Mouse (Mus musculus) stomach, postnatal 0 days (tissue): ENCODE measurements around the gene Rasl11a. TPM values are rescaled to one million over a fixed set of nuclear protein-coding genes. Genes with fewer than 3 reads are reported as not detected.
A peak's percentile ranks its signal among the peaks of the same experiment; 100 is the strongest.

Experiments used
- ATAC-seq: fragments of 200-750 bp; cut with Nextera tagmentation; 2 replicates; pipeline ENCODE4 v1.8.0; 2017; ENCODE audit not compliant: low FRiP score, low TSS enrichment
- DNase-seq: peaks from one replicate; pipeline ENCODE4 v3.0.0-alpha.2; 2016; ENCODE audit warnings: low spot score
- H3K27ac ChIP-seq: fragments of 300-500 bp; sonication (generic); replicated peaks from 2 replicates; pipeline ENCODE4 v1.5.1; 2014; ENCODE audit warnings: mild to moderate bottlenecking, control low read depth
- H3K27me3 ChIP-seq: fragments of 300-500 bp; sonication (generic); 2 replicates; pipeline ENCODE4 v1.6.1; 2014; ENCODE audit warnings: low read length; ENCODE audit not compliant: control insufficient read depth, insufficient read depth
- H3K36me3 ChIP-seq: fragments of 300-500 bp; sonication (generic); 2 replicates; pipeline ENCODE4 v1.6.1; 2014; ENCODE audit warnings: low read length, mixed read lengths; ENCODE audit not compliant: control insufficient read depth, insufficient read depth
- H3K4me1 ChIP-seq: fragments of 300-500 bp; sonication (generic); replicated peaks from 2 replicates; pipeline ENCODE4 v1.6.1; 2014; ENCODE audit warnings: antibody characterized with exemption; ENCODE audit not compliant: control insufficient read depth, insufficient read depth
- H3K4me2 ChIP-seq: fragments of 300-500 bp; sonication (generic); replicated peaks from 2 replicates; pipeline ENCODE4 v1.6.1; 2014; ENCODE audit warnings: low read depth, mild to moderate bottlenecking, control low read depth, moderate library complexity
- H3K4me3 ChIP-seq: fragments of 300-500 bp; sonication (generic); 2 replicates; pipeline ENCODE4 v1.5.1; 2014; ENCODE audit warnings: low read depth, low read length, control low read depth
- H3K9ac ChIP-seq: fragments of 300-500 bp; sonication (generic); 2 replicates; pipeline ENCODE4 v1.6.1; 2014; ENCODE audit warnings: mild to moderate bottlenecking, low read length, control low read depth, mixed read lengths
- H3K9me3 ChIP-seq: fragments of 300-500 bp; sonication (generic); 2 replicates; pipeline ENCODE4 v1.6.1; 2016; ENCODE audit warnings: low read length; ENCODE audit not compliant: control insufficient read depth
- CTCF ChIP-seq: IDR thresholded peaks from 2 replicates; pipeline ENCODE4 v1.5.1; 2016; ENCODE audit warnings: antibody characterized with exemption, low read depth, mild to moderate bottlenecking, moderate library complexity
- EP300 ChIP-seq: optimal IDR thresholded peaks from 2 replicates; pipeline ENCODE3; 2016; ENCODE audit warnings: antibody characterized with exemption
- WGBS: fragments of 180-500 bp; shearing (Covaris S2); extraction: QIAGEN DNeasy Blood & Tissue Kit; methylation state at CpG from one replicate; pipeline ENCODE4 v1.1.7; 2014; 5-methylcytosine and 5-hydroxymethylcytosine counted together
- polyA plus RNA-seq: library from polyadenylated mRNA; unstranded; fragments of >200 nt; fragmentation: Nextera tagmentation; extraction: Ambion mirVana; gene quantifications from 2 replicates; pipeline ENCODE4 v1.2.1, GENCODE M21; 2015

Gene Rasl11a
- polyA plus RNA-seq, 1 experiment from 2014 or later = 13.8 TPM

DNA sequence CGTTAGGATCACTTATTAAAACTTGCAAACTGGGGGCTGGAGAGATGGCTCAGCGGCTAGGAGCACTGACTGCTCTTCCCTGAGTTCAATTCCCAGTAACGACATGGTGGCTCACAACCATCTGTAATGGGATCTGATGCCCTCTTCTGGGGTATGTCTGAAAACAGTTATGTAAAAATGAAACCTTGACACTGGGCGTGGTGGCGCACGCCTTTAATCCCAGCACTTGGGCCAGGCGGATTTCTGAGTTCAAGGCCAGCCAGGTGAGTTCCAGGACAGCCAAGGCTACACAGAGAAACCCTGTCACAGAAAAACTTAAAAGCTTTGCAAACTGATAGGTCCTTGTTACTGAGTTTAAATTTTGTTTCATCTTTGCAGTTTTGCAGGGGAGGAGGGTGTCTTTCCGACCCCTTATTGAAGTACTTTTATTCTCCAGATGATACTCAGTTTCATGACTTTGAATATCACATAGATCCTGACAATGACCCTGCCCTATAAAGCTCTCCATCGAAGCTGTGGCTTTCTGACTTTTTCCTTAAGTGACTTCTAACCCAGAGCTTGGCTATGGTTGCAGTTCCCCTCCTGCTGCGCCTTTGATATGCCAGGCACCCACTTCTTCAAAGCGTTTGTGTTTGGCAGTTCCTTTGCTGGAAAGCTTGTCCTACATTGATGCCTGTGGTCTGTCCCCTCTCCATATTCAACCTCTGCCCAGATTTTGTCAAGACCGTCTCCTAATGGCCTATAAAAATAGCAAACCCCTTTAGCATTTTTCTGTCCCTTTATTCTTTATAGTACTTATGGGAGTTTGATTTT, 5.8 kb upstream of the Rasl11a start:
- Histone ChIP-seq H3K9ac (no peak overlapping the region), H3K27me3 (no peaks in the 10 kb centered on the region), H3K4me1 (no peaks in the 10 kb centered on the region), H3K36me3 (peaks cover 17% of the 10 kb centered on the region), H3K4me2 (no peak overlapping the region), H3K4me3 (no peak overlapping the region), H3K9me3 (no peaks in the 10 kb centered on the region), H3K27ac (no peak overlapping the region)
- ATAC-seq = no peak
- WGBS = 47% methylated on average over 12 of the region's 12 CpGs
- TF ChIP-seq EP300 (no peak), CTCF (no peak)
- DNase-seq = no peak

DNA sequence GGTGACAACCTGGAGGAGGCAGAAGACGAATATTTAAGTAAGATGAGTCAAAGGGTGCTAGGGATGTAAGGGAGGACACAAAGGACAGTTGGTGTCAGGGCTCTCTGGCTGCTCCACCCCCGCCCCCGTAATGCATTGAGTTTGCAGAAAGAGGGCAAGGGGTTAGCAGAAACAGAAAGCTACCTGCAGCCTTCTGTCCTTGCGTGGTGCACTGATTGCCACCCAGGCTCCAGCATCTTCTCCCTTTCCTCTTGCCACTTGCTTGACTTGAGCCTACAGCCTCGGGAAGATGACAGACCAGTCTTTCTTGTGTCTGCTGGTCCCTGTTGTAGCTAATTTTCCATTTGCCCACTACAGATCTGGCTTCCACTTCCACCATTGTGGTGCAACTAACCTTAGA, 5.1 kb upstream of the Rasl11a start:
- peaks cover 17% of the 10 kb centered on the region for H3K36me3 ChIP-seq
- TF ChIP-seq EP300 (no peak), CTCF (no peak)
- H3K27me3 ChIP-seq = no peaks in the 10 kb centered on the region
- no peaks in the 10 kb centered on the region for H3K4me1 ChIP-seq
- no peak overlapping the region for H3K9ac ChIP-seq
- DNase-seq (no peak), ATAC-seq (no peak)
- H3K4me2 ChIP-seq = no peak overlapping the region
- no peak overlapping the region for H3K4me3 ChIP-seq
- no peak overlapping the region for H3K27ac ChIP-seq
- 51% methylated on average over 5 of the region's 5 CpGs for WGBS
- H3K9me3 ChIP-seq = no peaks in the 10 kb centered on the region

DNA sequence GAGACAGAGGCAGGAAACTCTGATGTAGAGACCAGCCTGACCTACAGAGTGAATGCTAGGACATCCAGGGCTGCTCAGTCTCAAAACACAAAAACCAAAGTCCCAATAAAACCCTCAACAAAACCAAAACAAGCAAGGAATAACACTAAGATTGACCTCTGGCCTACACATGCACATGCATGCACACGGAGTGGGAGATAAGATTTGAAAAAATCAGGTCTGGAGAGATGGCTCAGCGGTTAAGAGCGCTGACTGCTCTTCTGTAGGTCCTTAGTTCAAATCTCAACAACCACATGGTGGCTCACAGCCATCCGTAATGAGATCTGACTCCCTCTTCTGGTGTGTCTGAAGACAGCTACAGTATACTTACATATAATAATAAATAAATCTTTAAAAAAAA, 4.4 kb upstream of the Rasl11a start:
- no peak overlapping the region for H3K4me2 ChIP-seq
- H3K27me3 ChIP-seq = no peaks in the 10 kb centered on the region
- 71% methylated on average over 4 of the region's 4 CpGs for WGBS
- no peak for ATAC-seq
- TF ChIP-seq CTCF = no peak
- no peak for TF ChIP-seq EP300
- H3K4me3 ChIP-seq = no peak overlapping the region
- no peak overlapping the region for H3K9ac ChIP-seq
- H3K4me1 ChIP-seq = no peaks in the 10 kb centered on the region
- H3K9me3 ChIP-seq = no peaks in the 10 kb centered on the region
- peaks cover 12% of the 10 kb centered on the region for H3K36me3 ChIP-seq
- no peak for DNase-seq
- H3K27ac ChIP-seq = no peak overlapping the region

DNA sequence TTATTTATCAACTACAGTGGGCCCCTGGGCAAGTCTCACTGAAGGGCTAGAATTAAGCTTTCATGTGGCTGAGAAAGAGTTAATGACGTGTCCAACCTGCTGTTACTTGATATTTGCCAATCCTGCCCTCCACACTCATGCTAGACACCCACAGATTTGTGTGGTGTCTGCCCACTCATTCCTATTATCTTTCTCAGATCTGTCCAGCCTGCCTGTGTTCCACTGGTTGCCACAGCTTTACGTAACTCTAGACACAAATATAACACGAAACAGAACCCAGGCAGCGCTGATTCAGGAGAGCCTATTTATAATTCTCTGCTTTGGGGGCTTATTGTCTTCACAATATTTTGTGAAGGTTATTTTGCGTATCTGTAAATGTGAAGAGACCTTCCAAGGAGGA, 3.6 kb upstream of the Rasl11a start:
- Histone ChIP-seq H3K4me3 (no peak overlapping the region), H3K4me1 (0 out of 2 replicates have a peak, but pooled peaks cover 4% of the 10 kb centered on the region), H3K27ac (no peak overlapping the region), H3K9ac (no peak overlapping the region), H3K9me3 (no peaks in the 10 kb centered on the region), H3K27me3 (no peaks in the 10 kb centered on the region), H3K36me3 (peaks cover 7% of the 10 kb centered on the region), H3K4me2 (no peak overlapping the region)
- no peak for DNase-seq
- TF ChIP-seq CTCF = no peak
- no peak for TF ChIP-seq EP300
- ATAC-seq = no peak
- 76% methylated on average over 5 of the region's 5 CpGs for WGBS

DNA sequence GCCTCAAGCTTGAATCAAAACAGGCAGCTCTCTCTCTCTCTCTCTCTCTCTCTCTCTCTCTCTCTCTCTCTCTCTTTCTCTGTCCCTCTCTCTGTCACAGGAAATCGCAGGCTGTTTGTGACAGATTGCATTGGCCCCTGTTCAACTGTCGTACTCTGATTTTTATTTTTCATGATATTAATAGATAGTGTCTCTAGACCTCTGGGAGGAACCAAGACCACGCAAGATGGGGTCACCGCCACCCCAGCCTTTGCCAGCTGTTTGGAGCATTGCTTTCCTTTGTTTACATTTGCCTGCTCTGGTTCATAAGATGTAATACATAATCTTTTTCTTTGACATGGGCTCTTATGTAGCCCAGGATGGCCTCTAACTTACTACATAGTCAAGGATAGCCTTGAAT, 2.9 kb upstream of the Rasl11a start:
- WGBS = 70% methylated on average over 4 of the region's 4 CpGs
- no peak for ATAC-seq
- no peaks in the 10 kb centered on the region for H3K9me3 ChIP-seq
- no peak overlapping the region for H3K4me3 ChIP-seq
- no peak overlapping the region for H3K9ac ChIP-seq
- TF ChIP-seq EP300 (no peak), CTCF (no peak)
- no peak overlapping the region for H3K4me2 ChIP-seq
- no peak for DNase-seq
- H3K36me3 ChIP-seq = peaks cover under 1% of the 10 kb centered on the region; the same call in 1 of the 2 replicates
- H3K4me1 ChIP-seq = 0 out of 2 replicates have a peak, but pooled peaks cover 4% of the 10 kb centered on the region
- no peak overlapping the region for H3K27ac ChIP-seq
- no peaks in the 10 kb centered on the region for H3K27me3 ChIP-seq

DNA sequence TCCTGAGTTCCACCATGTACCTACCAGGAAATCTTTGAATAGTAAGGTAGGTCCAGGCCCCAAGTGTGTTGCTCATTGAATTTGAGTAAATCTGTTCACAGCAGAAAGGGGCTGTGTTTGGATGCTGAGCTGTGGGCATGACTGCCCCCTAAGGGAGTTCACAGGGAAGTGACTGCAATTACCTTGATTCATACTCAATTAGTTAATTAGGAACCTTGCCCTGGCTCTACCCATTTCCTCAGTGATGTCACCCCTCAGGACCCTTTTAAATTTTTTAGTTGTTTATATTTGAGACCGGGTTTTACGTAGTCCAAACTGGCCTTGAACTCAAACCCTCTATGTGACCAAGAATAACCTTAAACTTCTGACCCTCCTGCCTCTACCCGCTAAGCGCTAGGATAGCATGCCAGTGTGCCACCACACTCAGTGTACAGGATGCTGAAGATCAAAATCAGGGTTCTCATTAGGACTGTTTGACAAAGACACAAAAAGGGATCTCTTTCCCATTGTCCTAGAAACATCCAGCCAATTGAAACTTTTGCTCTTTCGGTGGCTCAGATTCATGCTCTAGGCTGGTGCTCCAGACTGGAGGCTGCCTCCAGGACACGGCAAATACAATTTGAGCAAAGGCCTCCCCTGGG, 450 bp upstream of the Rasl11a start:
- Histone ChIP-seq H3K4me1 (0 out of 2 replicates have a peak, but pooled peaks cover 4% of the 10 kb centered on the region), H3K9me3 (no peaks in the 10 kb centered on the region), H3K9ac (peak overlapping the region; percentile 74), H3K4me3 (peak overlapping the region; percentile 57), H3K4me2 (peak overlapping the region; percentile 96), H3K36me3 (no peaks in the 10 kb centered on the region), H3K27me3 (no peaks in the 10 kb centered on the region), H3K27ac (peak overlapping the region; percentile 30; the same call in 1 of the 2 replicates)
- WGBS = 21% methylated on average over 6 of the region's 6 CpGs
- DNase-seq (no peak), ATAC-seq (peak; percentile 20; the same call in 1 of the 2 replicates)
- peak; percentile 49 for TF ChIP-seq CTCF
- TF ChIP-seq EP300 = no peak
